8 mouse cellular contexts compared by ENCODE assay signal in genomic region chr10:95200323-95200722, GRCm38 (mm10).
DNase-seq lines count a peak whose midpoint lies in the region; ATAC-seq and TF ChIP-seq lines count a peak whose summit lies in the region.

No protein-coding gene starts in this region.

- DNase-seq in adrenal gland, postnatal 10 days, result peak; percentile 62
- no peak for DNase-seq in adrenal gland, postnatal 4 days (ENCODE audit: low spot score in 2 of 2)
- peak; percentile 36 for DNase-seq in midbrain, embryonic 14.5 days
- DNase-seq in gastrocnemius, postnatal 36 days, result peak; percentile 63 to 66
- no peak for DNase-seq in frontal cortex, adult 2 months (ENCODE audit: extremely low spot score in 1 of 2, low spot score in 1 of 2)

- no peak overlapping the region for H3K4me3 ChIP-seq in midbrain, embryonic 14.5 days (replicated peaks; ENCODE audit: low read depth, low read length)
- no peak overlapping the region for H3K4me3 ChIP-seq in midbrain, embryonic 15.5 days
- H3K4me3 ChIP-seq in testis, adult 2 months (ENCODE audit: control insufficient read depth, low read depth, low read length), result no peak overlapping the region

- intact Hi-C loops in gastrocnemius, postnatal 36 days (cut with DNase I), result no loop called here

- H3K27ac ChIP-seq in midbrain, embryonic 14.5 days (replicated peaks; ENCODE audit: low read depth, low read length), result no peak overlapping the region
- no peak overlapping the region for H3K27ac ChIP-seq in midbrain, embryonic 15.5 days
- peak overlapping the region; percentile 14; the same call in 1 of the 2 replicates for H3K27ac ChIP-seq in testis, adult 2 months (ENCODE audit: control insufficient read depth, insufficient read depth, low read depth, low read length)

- no peak for ATAC-seq in midbrain, embryonic 14.5 days (ENCODE audit: low FRiP score, low TSS enrichment)
- no peak for ATAC-seq in midbrain, embryonic 15.5 days (replicated peaks)
- no peak for ATAC-seq in granulocyte monocyte progenitor cell, adult 5-6 weeks (replicated peaks; ENCODE audit: poor library complexity, severe bottlenecking)

- H3K9ac ChIP-seq in midbrain, embryonic 14.5 days (replicated peaks; ENCODE audit: low read length), result no peak overlapping the region
- H3K9ac ChIP-seq in midbrain, embryonic 15.5 days, result no peak overlapping the region

- WGBS in midbrain, embryonic 14.5 days, result 58% methylated on average over 7 of the region's 7 CpGs
- 49% methylated on average over 7 of the region's 7 CpGs for WGBS in midbrain, embryonic 15.5 days

- no peak for TF ChIP-seq CTCF in testis, adult 2 months (IDR thresholded peaks at IDR 0.05; ENCODE audit: control insufficient read depth, insufficient read depth, insufficient replicate concordance, low read depth, low read length)

- no peaks in the 10 kb centered on the region for H3K4me1 ChIP-seq in midbrain, embryonic 14.5 days (ENCODE audit: control insufficient read depth, insufficient read depth, low read length)
- H3K4me1 ChIP-seq in midbrain, embryonic 15.5 days, result no peaks in the 10 kb centered on the region; the same call in 1 of the 2 replicates
- H3K4me1 ChIP-seq in testis, adult 2 months (ENCODE audit: control insufficient read depth, insufficient read depth, low read length), result no peaks in the 10 kb centered on the region

- no peaks in the 10 kb centered on the region for H3K27me3 ChIP-seq in midbrain, embryonic 14.5 days (ENCODE audit: control insufficient read depth, insufficient read depth, low read length)
- no peaks in the 10 kb centered on the region for H3K27me3 ChIP-seq in midbrain, embryonic 15.5 days (replicated peaks)
- no peaks in the 10 kb centered on the region for H3K27me3 ChIP-seq in testis, adult 2 months (ENCODE audit: control insufficient read depth, insufficient read depth, low read length)

- H3K4me2 ChIP-seq in midbrain, embryonic 14.5 days (ENCODE audit: low read length), result no peak overlapping the region
- no peak overlapping the region for H3K4me2 ChIP-seq in midbrain, embryonic 15.5 days

- no peak for TF ChIP-seq POLR2A in testis, adult 2 months (IDR thresholded peaks at IDR 0.05; ENCODE audit: control insufficient read depth, low read depth, low read length)

- H3K9me3 ChIP-seq in midbrain, embryonic 14.5 days (ENCODE audit: control insufficient read depth, low read length), result no peaks in the 10 kb centered on the region
- H3K9me3 ChIP-seq in midbrain, embryonic 15.5 days, result no peaks in the 10 kb centered on the region

- H3K36me3 ChIP-seq in midbrain, embryonic 14.5 days (ENCODE audit: control insufficient read depth, insufficient read depth, low read length), result no peaks in the 10 kb centered on the region
- no peaks in the 10 kb centered on the region for H3K36me3 ChIP-seq in midbrain, embryonic 15.5 days (replicated peaks)
- no peaks in the 10 kb centered on the region for H3K36me3 ChIP-seq in testis, adult 2 months (ENCODE audit: control insufficient read depth, insufficient read depth, low read length)

Comparison
In these comparisons a context has a peak if more than half of its experiments do, and no peak if none do; other contexts are left out.
1. DNase-seq: peak in adrenal gland, postnatal 10 days (single experiment), midbrain, embryonic 14.5 days (single experiment) and gastrocnemius, postnatal 36 days (2 of 2); none in adrenal gland, postnatal 4 days (0 of 2) and frontal cortex, adult 2 months (0 of 2).